Mouse (Mus musculus) CD8-positive naive resting alpha-beta T cell, adult 2 months (primary cell): Measurements from ENCODE around the gene Faap20.
A peak's percentile ranks its signal among the peaks of the same experiment; 100 is the strongest.

Experiments used
- DNase-seq, 2 experiments: peaks; one replicate each; pipeline ENCODE4 v3.0.0; 2022; ENCODE audit warnings: low read depth in 2 of 2, low spot score in 2 of 2

Gene Faap20

GRCm38 (mm10) chr4:155220213-155221100, 29.1 kb upstream of the Faap20 start:
- no peak for DNase-seq

- DNase-seq: no peak
Observed at GRCm38 (mm10) chr4:155221106-155221505, 28.5 kb upstream of the Faap20 start.

- peak in 1 of 2 experiments; percentile 40 for DNase-seq
Observed at GRCm38 (mm10) chr4:155221599-155222551, 27.7 kb upstream of the Faap20 start.

DNA sequence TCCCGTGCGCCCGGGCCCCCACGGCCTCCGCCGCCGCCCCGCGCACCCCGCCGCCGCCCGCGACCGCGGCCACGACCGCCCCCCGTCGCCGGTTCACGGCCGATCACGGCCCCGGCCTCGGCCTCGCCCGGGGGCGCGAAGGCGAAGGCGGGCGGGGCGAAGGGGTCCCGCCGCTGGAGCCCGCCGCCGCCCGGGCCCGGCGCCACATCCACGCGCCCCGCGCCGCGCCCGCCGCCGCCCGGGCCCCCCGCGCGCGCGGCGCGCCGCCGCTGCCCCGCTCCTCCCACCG, 27.1 kb upstream of the Faap20 start, which contains the start of gene Ski:
Gene Ski, minus strand, starts transcription at position 41 of the 289 bp plus-strand sequence.
- no peak for DNase-seq

DNA sequence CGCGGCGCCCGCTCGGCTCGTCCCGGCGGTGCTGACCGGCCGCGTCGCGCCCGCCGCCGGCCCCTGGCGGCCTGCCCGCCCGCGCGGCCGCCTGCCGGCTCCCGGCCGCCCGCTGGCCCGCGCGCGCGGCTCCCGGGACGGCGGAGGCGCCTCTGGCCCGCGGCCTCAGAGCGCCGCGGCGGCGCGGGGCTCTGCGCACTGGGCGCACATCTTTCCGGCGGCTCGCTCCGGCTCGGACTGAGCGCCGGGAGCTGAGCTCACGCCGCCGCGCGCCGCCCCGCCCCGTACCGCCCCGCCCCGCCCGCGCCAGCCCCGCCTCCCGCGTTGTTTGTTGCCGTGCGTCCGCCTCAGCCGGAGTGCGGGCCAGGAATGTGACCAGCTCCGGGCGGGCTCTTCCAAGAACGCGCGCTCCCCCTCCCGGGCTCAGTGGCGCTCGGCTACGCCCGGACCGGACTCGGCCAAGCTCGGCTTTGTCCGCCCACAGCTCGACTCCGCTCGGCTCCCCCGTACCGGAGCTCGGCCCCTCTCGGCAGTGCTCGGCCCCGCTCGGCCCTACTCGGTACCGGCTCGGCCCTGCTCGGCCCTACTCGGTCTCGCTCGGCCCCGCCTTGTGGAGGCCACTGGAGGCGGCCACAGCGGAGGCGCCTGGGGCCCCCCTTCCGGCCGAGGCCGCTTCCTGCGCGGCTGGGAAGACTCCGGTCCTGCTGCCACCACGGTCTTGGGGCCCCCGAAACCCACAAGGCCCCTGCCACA, 26.6 kb upstream of the Faap20 start:
- peak; percentile 97 for DNase-seq

DNA sequence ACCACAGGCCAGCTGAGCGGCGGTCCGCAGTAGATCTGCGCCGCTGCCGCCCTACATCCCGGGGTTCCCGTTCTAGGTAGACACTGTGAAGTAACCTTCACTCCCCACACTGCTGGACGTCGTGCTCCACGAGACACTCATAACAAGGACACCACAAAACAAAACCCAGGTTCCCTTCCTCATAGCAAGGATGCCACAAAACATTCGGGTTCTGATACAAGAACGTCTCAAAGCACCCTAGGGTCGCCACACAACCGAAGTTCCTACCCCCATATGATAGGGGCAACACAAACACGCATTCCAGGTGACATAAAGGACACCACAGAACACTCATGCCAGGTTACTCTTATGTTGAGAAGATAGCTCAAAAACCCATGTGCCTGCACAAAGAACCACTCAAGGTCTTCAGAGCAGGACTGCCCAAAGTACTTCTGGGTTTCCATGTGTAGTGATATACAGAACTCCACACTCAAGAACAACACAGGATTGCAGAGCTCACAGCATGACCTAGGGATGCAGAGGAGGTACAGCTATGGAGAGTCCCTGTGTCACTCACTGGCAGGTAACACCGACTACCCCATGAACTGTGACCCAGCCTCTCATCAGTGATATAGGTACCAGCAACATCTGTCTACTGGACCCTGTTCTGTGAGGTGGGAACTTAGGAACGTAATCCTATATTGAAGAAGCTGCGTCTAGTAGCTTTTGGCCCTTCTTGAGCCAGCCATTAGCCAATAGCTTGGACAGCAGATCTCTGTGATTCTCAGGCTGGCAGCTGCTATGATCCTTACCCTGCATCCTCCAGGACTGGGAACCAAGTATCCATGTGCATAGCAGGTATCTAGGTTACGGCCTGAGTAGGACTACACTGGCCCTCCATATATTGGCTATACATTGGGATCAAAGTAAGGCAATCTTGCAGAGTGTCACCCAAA, 25.7 kb upstream of the Faap20 start:
- DNase-seq: no peak

- DNase-seq: no peak
Observed at GRCm38 (mm10) chr4:155225918-155226317, 23.7 kb upstream of the Faap20 start.

DNA sequence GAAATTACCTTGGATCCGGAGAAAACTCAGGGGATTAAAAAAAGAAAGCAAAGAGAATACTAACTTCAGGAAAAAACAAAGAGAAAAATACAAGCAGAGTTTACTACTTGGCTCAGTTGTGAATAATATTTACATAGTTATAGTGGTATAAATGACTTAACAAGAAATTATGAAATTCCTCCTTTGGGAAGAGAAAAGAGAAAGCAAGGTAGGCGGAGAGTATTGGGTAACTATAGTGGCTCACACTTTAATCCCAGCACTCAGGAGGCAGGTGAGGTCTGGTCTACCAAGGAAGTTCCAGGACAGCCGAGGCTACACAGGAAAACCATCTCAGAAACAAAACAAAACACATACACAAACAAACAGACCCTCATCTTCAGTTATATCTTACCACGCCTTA, 21.6 kb upstream of the Faap20 start:
- no peak for DNase-seq

- no peak for DNase-seq
Observed at GRCm38 (mm10) chr4:155228461-155228860, 21.1 kb upstream of the Faap20 start.

DNA sequence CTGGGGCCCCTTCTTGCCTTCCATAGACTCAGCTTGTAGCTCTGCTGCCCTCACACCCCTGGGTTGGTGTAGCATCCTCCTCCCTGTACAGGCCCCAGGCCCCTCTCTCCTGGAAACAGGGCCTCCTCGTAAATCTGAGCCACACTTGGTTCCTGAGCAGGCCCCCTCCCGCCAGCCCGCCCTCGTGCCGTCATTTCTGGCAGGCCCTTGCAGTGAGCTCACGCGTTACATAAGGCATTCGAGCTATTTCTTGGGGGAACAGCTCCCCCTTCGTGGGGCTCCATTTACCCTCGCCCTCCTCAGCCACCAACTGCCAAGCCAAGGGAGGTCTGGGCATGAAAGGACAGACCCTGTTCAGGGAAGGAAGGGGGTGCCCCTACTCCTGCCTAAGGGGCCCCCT, 15.7 kb upstream of the Faap20 start:
- DNase-seq: no peak

DNA sequence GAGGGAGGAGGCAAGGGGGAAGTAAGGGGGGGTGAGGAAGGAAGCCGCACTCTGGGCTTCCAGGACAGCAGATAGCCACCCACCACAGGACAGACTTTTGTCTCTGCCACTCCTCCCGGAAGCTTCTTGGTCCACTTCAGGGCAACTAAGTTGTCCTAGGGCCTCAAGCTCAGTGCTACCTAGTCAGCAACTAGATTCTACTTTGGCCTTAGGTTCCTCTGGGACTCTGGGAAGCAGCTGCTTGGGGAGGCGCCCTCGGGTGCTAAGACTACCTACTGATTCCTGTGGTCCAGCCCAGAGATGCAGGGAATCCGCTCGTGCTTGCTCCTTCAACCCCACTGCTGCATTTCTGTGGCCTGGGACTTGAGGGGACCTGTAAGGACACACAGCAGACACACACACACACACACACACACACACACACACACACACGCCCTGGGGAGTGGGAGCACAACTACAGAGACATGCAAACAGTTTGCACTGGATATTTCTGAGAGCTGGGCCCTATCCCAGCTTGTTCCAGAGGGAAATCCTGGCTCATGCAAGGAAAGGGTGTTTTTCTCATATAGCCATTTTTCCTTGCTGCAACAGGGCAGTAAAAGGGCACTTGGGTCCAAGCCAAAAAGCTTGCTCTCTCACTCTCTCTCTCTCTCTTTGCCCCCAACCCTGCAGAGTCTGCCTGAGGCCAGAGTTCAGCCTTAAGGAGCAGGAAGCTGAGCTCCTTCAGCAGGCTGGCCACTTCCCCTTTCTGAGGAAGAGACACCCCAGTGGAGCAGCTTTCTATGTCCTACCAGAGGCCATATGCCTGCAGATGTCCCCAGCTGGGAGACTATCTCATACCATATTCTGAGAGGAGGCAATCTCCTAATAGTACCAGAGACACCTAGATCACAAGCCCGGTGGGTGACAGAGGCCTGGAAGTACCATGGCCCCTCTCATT, 15.0 kb upstream of the Faap20 start:
- no peak for DNase-seq

DNA sequence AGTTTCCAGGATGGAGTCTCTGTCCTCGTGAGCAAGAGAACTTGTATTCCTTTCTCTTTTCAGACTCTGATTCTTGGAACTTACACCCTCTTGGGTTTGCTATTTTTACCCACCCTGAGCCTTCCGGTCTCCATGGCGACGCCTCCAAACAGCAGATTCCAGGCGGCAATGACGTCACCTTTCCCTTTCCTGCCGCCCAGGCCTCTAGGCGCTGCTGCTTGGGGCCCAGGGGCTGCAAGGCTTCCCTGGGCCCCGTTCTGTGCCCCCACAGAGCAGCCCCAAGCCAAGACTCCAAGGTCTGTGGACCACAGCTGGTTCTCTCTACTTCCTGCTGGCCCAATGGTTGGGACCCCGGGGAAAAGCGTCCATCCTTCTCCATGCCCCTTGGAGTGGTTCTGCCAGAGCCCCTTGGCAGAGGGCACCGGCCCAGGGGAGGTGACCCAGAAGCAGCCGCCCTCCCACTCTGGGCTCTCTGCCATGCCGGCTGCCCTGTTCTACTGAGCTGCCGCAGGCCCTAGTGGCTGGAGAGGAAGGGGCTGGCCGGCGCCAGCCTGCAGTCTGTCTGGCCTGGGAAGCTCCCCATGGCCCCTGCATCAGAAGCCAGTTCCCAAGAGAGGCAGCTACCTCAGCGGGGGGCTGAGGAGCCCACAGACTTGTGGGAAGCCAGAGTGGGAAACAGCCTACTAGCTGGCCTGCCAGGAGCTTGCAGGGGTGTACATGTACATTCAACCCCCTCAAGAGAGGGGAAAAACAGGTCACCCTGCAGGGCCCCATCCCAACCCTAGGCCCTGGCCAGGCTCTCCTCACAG, 14.1 kb upstream of the Faap20 start:
- peak in 1 of 2 experiments; percentile 46 for DNase-seq

- no peak for DNase-seq
Observed at GRCm38 (mm10) chr4:155236737-155237385, 12.7 kb upstream of the Faap20 start.

DNA sequence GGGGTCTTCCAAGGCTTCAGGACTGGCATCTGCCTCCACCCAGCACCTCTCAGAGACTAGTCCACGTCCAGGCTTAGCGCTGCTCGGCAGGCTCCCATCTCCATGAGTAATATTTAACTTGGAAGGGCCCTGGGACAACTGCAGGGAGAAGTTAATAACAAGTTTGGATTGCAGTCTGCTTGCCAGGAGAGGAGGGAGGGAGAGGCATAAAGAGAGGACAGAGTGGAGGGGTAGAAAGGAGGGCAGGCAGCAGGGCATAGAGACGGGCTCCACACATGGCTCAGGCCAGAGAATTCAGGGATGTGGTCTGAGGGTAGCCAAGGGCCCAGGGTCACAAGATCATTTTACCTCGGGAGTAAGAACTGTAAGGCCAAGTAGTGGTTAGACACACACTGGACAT, 11.3 kb upstream of the Faap20 start:
- DNase-seq: no peak

- DNase-seq: no peak
Observed at GRCm38 (mm10) chr4:155239494-155239893, 10.1 kb upstream of the Faap20 start.

DNA sequence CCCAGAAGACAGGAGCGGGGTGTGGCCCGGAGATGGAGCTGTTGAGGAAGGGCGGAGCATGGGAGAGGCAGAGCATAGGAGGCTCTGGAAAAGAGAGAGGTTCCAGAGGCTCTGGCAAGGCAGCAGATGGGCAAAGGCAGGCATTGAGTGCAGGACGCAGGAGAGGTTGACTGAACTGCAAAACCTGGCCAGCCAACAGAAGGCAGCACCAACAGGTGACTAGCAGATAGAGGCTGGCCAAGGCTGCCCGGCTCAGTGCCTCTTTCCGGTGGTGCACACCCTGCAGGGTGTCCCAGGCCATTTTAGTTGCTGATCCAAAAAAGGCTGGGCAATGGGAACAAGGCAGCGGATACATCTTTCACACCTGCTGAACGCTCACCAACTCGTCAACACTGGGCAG, 7.8 kb upstream of the Faap20 start:
- DNase-seq: no peak

GRCm38 (mm10) chr4:155242292-155242691, 7.3 kb upstream of the Faap20 start:
- no peak for DNase-seq

GRCm38 (mm10) chr4:155243233-155243632, 6.4 kb upstream of the Faap20 start:
- no peak for DNase-seq
